Mouse (Mus musculus) gastrocnemius, postnatal 4 days (tissue): Measurements from ENCODE around the gene Bms1. TPM values are rescaled to one million over a fixed set of nuclear protein-coding genes. Genes with fewer than 3 reads are reported as not detected.

Source experiments
- DNase-seq, 2 experiments: peaks; one replicate each; pipeline ENCODE4 v3.0.0; 2021 to 2022; ENCODE audit warnings: low spot score in 2 of 2, mixed read lengths in 2 of 2
- long read RNA-seq, 2 experiments: library from polyadenylated mRNA; stranded (forward); transcript quantifications; one replicate each; pipeline ENCODE4 v2.0.0; 2021
- total RNA-seq, 2 experiments: library from RNA; stranded (reverse); gene quantifications; 2 replicates each; pipeline ENCODE4 v1.2.3; 2021

Bms1 gene
- total RNA-seq: 10 to 100 TPM; 26.8 to 30.9 TPM
- long read RNA-seq, experiment 1, full-length matches to known transcripts: 23 of 35 reads
- long read RNA-seq, experiment 1, partial matches to known transcripts: 6 of 35 reads
- long read RNA-seq, experiment 1, other reads (novel, unspliced or antisense): 6 of 35 reads
- long read RNA-seq, experiment 2, full-length matches to known transcripts: 37 of 52 reads
- long read RNA-seq, experiment 2, partial matches to known transcripts: 6 of 52 reads
- long read RNA-seq, experiment 2, other reads (novel, unspliced or antisense): 9 of 52 reads

- peak; percentile 90 to 95 for DNase-seq
Observed at GRCm38 (mm10) chr6:118419050-118419920, at the start of gene Bms1. TSS of gene Bms1 (minus strand) at chr6:118419474.

GRCm38 (mm10) chr6:118462069-118462705 is 42.9 kb upstream of the Bms1 start:
- no peak for DNase-seq

- no peak for DNase-seq
Observed at GRCm38 (mm10) chr6:118457726-118458125, 38.5 kb upstream of the Bms1 start.

- DNase-seq: peak; percentile 74 to 90
Observed at GRCm38 (mm10) chr6:118455042-118455631, 35.9 kb upstream of the Bms1 start, which contains the start of gene Zfp248. TSS of gene Zfp248 (minus strand) at chr6:118455528.

- DNase-seq: no peak
Observed at GRCm38 (mm10) chr6:118454452-118454851, 35.2 kb upstream of the Bms1 start.

GRCm38 (mm10) chr6:118431502-118431901 is 12.2 kb upstream of the Bms1 start:
- no peak for DNase-seq

GRCm38 (mm10) chr6:118426666-118427065 is 7.4 kb upstream of the Bms1 start:
- no peak for DNase-seq

GRCm38 (mm10) chr6:118410428-118410827 is 8.8 kb downstream of the Bms1 start:
- DNase-seq: no peak

- DNase-seq: no peak
Observed at GRCm38 (mm10) chr6:118408510-118408909, 10.8 kb downstream of the Bms1 start.

- no peak for DNase-seq
Observed at GRCm38 (mm10) chr6:118406421-118406820, 12.9 kb downstream of the Bms1 start.

GRCm38 (mm10) chr6:118390746-118391145 is 28.5 kb downstream of the Bms1 start:
- no peak for DNase-seq

GRCm38 (mm10) chr6:118385962-118386361 is 33.3 kb downstream of the Bms1 start:
- DNase-seq: no peak

- no peak for DNase-seq
Observed at GRCm38 (mm10) chr6:118381234-118381633, 38.0 kb downstream of the Bms1 start.

GRCm38 (mm10) chr6:118380630-118381029 is 38.6 kb downstream of the Bms1 start:
- no peak for DNase-seq

- DNase-seq: peak; percentile 61 to 74
Observed at GRCm38 (mm10) chr6:118379451-118380167, 39.7 kb downstream of the Bms1 start.

GRCm38 (mm10) chr6:118377611-118378010 is 41.7 kb downstream of the Bms1 start:
- no peak for DNase-seq

GRCm38 (mm10) chr6:118376023-118376422 is 43.3 kb downstream of the Bms1 start:
- no peak for DNase-seq

- no peak for DNase-seq
Observed at GRCm38 (mm10) chr6:118375457-118375856, 43.8 kb downstream of the Bms1 start.

GRCm38 (mm10) chr6:118375026-118375425 is 44.2 kb downstream of the Bms1 start:
- no peak for DNase-seq

GRCm38 (mm10) chr6:118373294-118373693 is 46.0 kb downstream of the Bms1 start:
- peak; percentile 52 to 63 for DNase-seq

- DNase-seq: no peak
Observed at GRCm38 (mm10) chr6:118372794-118373193, 46.5 kb downstream of the Bms1 start.
